Mouse (Mus musculus) layer of hippocampus, postnatal 10 days (tissue): Measurements from ENCODE around the gene Exoc3l. TPM values are rescaled to one million over a fixed set of nuclear protein-coding genes. Genes with fewer than 3 reads are reported as not detected.

Experiments
- DNase-seq, 2 experiments: peaks; one replicate each; pipeline ENCODE4 v3.0.0; 2021; ENCODE audit warnings: low spot score in 2 of 2
- microRNA-seq, 2 experiments: library from miRNA; unstranded; fragments of <30 nt; microRNA quantifications; one replicate each; pipeline ENCODE4 v1.2.0; 2021
- total RNA-seq, 2 experiments: library from RNA; stranded (reverse); gene quantifications; 2 replicates each; pipeline ENCODE4 v1.2.3; 2021

Exoc3l gene
- total RNA-seq, 2 experiments from 2014 or later = 3.7 to 5.9 TPM

DNA sequence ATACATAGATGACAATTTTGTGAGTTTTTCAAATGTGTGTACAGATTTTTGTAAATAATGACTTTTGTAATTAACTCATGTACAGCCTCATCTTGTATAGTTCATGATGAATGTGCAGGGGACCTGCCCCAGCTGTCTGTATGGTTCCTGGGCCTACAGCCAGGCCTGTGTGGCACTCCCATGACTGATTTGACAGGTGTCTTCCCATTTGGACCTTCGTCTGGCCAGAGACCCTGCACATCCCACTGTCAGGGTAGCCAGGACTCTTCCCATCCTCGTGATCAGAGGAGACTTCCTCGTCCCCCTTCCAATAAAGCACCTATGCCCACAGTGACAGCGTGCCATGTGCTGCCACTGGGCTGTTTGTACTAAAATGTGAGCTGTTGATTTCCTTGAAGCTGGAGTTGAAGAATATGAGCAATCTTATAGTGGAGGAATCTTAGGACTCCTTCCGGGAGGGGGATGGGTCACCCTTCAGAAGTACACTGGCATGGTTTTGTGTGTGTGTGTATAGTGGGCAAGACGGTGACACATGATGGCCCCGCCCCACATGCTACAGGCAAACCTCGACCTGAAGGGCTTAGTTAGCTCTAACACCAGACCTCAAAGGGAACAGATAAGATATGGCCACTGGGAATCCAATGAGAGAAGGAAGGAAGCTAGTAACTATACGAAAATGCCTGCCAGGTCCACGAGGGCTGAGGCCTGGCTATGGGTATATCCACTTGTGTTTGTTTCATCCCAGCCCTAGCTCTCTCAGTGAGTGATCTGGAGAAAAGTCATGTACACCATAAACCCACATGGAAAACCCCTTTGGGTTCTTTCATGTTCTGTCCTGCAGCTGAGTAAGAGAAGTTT, 43.0 kb downstream of the Exoc3l start:
- no peak for DNase-seq

DNA sequence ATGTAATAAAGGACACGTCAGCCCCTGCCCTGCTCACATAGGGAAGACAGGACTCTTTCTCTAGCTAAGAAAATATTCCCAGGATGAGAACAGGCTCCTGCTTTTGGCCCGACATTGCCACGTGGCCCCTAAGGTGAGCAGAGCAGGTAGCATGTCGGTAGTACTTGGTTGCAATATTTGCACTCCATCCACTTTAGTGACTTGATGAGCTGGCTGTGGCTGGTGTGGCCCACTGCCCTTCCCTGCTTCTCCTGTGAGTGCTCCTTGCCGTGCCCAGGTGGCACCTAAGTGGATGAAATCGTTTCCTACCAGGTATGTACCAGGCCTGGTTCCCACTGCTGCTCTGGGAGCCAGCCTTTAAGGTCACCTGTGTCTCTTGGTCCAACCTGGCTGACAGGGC, 43.9 kb downstream of the Exoc3l start:
- no peak for DNase-seq

DNA sequence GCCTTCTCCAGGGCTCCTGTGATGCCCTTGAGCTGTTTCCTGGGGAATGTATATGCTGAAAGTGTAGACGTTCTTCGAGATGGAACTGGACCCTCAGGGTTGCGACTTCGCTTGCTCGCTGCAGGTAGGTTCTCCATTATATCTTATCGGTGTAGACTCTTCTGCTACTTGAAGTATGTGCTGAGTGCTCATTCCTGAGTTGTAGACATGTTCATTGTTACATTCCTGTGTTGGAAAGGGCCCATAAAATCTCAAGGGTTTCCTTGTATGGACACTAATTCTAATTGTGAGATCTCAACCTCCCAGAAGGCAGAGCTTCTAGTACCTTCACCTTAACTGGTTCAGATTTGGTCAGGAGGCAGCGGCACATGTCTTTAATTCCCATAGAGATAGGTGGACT, 54.9 kb downstream of the Exoc3l start:
- DNase-seq = no peak

Small RNA genes lying within 50 kb of the gene (microRNA-seq; reads per million reads assigned to microRNA genes)
- gene Gm27320 = 0 reads per million in 2 experiments
- 3,580 to 3,773 reads per million in 2 experiments for gene Mir328

Other genes starting within 250 kb of the Exoc3l start
- not detected for gene Ces3a, start 247.5 kb downstream of the Exoc3l start, total RNA-seq
- gene Ces3b, start 212.3 kb downstream of the Exoc3l start, total RNA-seq = not detected
- not detected for gene Ces4a, start 164.3 kb downstream of the Exoc3l start, total RNA-seq
- 10 to 100 TPM; 32.1 to 35.7 TPM for gene Cbfb, start 125.4 kb downstream of the Exoc3l start, total RNA-seq
- gene D230025D16Rik, start 71.0 kb downstream of the Exoc3l start, total RNA-seq = 10 to 100 TPM; 24.5 to 26.6 TPM
- gene B3gnt9, start 40.9 kb downstream of the Exoc3l start, total RNA-seq = 1 to 10 TPM; 3.4 to 4.2 TPM
- gene Tradd, start 31.5 kb downstream of the Exoc3l start, total RNA-seq = 1 to 10 TPM; 6.5 to 8.9 TPM
- under 1 TPM; 0.45 to 0.87 TPM for gene Fbxl8, start 31.5 kb downstream of the Exoc3l start, total RNA-seq
- under 1 TPM; 0.57 to 0.83 TPM for gene Hsf4, start 26.3 kb downstream of the Exoc3l start, total RNA-seq
- gene Nol3, start 20.0 kb downstream of the Exoc3l start, total RNA-seq = 1 to 10 TPM; 3.6 to 3.7 TPM
- 10 to 100 TPM; 60.0 to 60.5 TPM for gene 4931428F04Rik, start 6.2 kb downstream of the Exoc3l start, total RNA-seq
- gene E2f4, start 1.6 kb upstream of the Exoc3l start, total RNA-seq = 10 to 100 TPM; 31.9 to 33.5 TPM
- 1 to 10 TPM; 1.2 to 2.0 TPM for gene Elmo3, start 9.5 kb upstream of the Exoc3l start, total RNA-seq
- gene Lrrc29, start 30.2 kb upstream of the Exoc3l start, total RNA-seq = 1 to 10 TPM; 4.9 to 6.7 TPM
- gene Tmem208, start 30.3 kb upstream of the Exoc3l start, total RNA-seq = 10 to 100 TPM; 43.4 to 46.6 TPM
- 1 to 10 TPM; 3.3 to 3.6 TPM for gene Fhod1, start 51.9 kb upstream of the Exoc3l start, total RNA-seq
- 10 to 100 TPM; 11.6 to 13.6 TPM for gene Slc9a5, start 52.7 kb upstream of the Exoc3l start, total RNA-seq
- gene Plekhg4, start 77.2 kb upstream of the Exoc3l start, total RNA-seq = 1 to 10 TPM; 1.8 to 1.9 TPM
- not detected for gene Kctd19, start 117.4 kb upstream of the Exoc3l start, total RNA-seq
- 1 to 10 TPM in 1 of 2 experiments, under 1 TPM in 1; 0.98 to 1.4 TPM for gene Lrrc36, start 117.5 kb upstream of the Exoc3l start, total RNA-seq
- 10 to 100 TPM; 34.5 to 40.0 TPM for gene Tppp3, start 175.4 kb upstream of the Exoc3l start, total RNA-seq
- gene Zdhhc1, start 200.8 kb upstream of the Exoc3l start, total RNA-seq = 10 to 100 TPM; 17.5 to 20.4 TPM
- under 1 TPM in 1 of 2 experiments, not detected in 1; 0.18 TPM for gene Hsd11b2, start 222.7 kb upstream of the Exoc3l start, total RNA-seq